Mouse (Mus musculus) adrenal gland, postnatal 25 days (tissue): Measurements from ENCODE around the gene Dclre1a. TPM values are rescaled to one million over a fixed set of nuclear protein-coding genes. Genes with fewer than 3 reads are reported as not detected.
"Not testable (repeated sequence)": the region's sequence is repeated elsewhere in the genome, so short reads cannot be mapped to it uniquely, and the experiment has no call there.

Experiments used
- DNase-seq: peaks from one replicate; pipeline ENCODE4 v3.0.0; 2021; ENCODE audit warnings: mixed read lengths
- total RNA-seq: library from RNA; stranded (reverse); gene quantifications from 2 replicates; pipeline ENCODE4 v1.2.3, GENCODE M21; 2021

The Dclre1a gene
- total RNA-seq, 1 experiment from 2014 or later = 16.2 TPM

DNA sequence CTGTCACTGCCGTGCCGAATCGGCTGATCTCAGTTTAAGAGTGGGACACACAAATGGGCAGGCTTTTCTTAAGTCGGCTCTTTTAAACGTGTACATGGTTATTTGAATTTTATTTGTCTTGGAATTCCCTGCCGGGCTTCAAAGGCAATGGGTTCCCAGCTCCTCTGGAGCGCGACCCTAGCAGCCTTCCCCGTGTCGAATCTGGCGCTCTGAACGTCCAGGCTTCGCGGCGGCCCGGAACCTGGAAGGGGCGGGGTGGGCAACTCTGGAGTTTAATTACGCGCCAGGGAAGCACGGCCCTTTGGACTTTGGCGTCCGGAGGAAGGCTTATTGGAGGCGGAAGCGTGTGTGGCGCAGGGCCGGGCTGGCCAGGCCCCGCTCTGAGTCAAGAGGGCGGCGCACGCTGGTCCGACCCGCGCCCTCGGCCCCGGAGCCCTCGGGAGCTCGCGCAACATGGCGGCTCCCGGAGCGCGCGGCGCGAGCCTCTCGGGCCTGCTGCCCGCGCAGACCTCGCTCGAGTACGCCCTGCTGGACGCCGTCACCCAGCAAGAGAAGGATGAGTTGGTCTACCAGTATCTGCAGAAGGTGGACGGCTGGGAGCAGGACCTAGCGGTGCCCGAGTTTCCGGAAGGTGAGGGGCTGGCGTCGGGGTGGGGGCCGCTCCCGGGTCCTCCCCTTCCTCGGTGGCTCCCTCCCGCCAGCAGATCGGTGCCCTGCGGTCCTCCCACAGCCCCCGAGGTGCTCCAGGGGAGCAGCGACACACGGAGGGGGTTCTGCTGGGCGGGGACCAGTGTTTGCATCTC, 409 bp upstream of the Dclre1a start, which contains the start of gene Nhlrc2:
Nhlrc2 (plus strand) TSS at position 32 of the 803 bp plus-strand sequence.
- peak; percentile 87 for DNase-seq

DNA sequence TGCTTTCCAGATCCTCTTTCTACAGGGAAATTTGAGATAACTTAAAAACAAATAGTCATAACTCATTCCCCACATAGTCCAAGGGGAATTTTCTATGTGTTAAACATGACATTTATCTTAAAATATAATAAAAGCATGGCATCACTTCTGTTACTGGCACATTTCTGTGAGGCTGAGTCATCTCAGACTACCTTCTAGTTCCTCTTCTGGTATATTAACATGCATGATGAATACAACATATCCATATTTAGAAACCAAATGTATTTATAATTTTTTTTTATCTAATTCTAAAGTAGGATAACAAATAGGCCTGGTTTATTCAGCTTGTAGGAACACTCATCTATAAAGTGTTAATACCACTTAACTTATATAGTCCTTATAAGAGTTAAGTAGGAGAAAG, 2.0 kb downstream of the Dclre1a start:
- DNase-seq = no peak

DNA sequence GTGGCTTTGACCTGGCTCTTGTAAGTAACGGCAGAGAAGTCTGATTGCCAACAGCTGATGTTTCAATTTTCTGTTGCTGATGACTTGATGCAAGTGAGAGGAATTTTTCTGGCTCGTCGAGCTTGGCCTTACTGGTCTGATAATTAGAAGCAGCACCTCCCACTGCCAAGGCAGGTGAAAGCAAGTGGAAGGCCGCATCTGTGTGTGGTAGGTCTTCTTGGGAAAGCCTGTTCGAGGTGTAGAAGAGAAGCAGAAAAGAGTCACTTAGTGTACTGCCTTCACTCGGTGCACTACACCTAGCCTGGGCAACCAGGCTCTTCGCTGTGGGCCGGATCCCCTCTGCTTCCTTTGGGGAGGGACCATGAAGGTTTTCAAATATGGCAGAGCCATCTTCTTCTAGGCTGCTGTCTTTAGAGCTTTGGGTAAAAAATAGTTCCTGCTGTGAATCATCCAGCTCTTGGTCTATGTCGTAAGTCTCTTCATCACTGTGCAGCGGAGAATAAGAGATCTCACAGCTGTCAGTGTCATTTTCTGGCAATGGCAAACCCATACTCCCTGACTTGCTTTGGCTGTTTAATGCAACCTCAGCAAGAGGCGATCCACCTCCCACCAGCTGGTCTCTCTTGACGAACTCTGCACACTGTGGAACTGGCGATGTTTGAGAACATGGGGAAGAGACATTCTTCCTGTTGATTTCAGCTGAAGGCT, 3.2 kb downstream of the Dclre1a start:
- no peak for DNase-seq

DNA sequence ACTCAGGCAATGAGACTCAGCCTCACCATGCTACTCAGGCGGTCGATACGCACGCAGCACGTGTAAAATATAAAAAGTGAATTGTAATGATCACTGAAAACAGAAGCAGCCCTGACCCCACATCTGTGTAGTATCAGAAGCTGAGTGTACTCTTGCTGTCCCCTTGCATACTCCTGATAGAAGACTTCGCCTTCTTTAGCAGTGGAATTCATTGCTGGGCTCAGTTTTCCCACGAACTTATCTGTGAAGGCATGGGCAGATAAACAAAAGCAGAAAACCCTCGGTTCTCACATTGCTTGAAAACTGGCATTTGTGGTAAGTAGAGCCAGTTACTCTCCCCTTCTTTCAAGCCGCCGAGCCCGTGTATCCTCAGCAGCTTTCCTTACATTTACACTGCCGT, 4.7 kb downstream of the Dclre1a start:
- DNase-seq = no peak

- no peak for DNase-seq
These were observed 12.3 kb downstream of the Dclre1a start for GRCm38 (mm10) chr19:56535765-56536164.

DNA sequence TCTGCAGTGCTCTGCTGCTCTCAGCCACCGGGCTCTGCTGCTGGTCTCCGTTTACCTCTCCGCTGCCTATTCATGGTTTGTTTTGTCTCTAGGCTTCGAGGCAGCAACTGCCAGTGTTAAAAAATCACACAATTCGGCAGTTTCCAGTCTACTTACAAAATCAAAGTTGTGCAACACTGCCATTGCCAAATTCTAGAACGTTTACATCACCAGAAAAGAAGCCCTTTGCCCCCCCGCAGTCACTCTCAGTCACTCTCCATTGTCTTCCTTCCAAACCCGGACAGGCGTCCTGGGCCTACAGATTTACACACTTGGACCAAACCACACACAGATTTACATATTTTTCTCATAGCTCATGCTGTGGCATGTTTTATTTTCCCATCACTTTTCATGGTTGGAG, 13.0 kb downstream of the Dclre1a start:
- DNase-seq = no peak

- no peak for DNase-seq
These were observed 13.7 kb downstream of the Dclre1a start for GRCm38 (mm10) chr19:56534337-56534736.

GRCm38 (mm10) chr19:56533291-56534071, 14.5 kb downstream of the Dclre1a start:
- DNase-seq = no peak

DNA sequence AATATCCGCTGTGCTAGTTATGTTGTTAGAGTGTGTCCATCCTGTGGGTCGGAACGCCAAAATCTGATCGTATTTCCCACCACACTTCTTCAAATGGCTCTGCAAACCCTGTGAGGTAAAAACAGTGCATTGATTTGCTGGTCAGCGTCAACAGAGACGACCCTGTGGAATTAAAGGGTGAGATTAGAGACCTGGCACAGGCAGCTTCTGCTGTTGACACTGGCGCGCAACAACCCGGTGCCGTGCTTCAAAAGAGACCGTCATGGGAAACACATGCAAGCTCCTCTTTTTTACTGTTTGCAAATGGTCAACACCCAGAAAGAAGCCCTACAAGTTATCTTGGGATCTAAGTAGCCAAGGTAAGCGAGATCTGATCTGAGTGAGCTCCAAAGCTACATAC, 16.8 kb downstream of the Dclre1a start:
- DNase-seq = no peak

GRCm38 (mm10) chr19:56530529-56530928, 17.5 kb downstream of the Dclre1a start:
- DNase-seq = not testable (repeated sequence)

DNA sequence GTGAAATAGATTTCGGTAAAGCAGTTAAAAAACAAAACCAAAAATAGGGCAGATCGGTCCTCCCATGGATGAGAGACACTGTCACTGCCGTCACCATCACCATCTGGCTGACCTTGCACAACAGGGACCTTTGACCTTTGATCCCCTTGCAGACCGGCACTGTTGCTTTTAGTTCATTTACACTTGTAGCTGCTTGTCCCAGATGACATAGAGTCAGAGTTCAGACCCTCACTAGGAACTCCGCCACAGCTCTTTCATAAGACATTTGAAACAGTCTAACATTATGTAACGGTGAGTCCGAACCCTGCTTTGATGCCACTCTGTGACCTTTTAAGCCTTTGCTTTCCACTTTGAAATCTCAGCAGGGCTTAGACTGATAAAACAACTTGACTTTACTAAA, 28.6 kb downstream of the Dclre1a start:
- DNase-seq = not testable (repeated sequence)

DNA sequence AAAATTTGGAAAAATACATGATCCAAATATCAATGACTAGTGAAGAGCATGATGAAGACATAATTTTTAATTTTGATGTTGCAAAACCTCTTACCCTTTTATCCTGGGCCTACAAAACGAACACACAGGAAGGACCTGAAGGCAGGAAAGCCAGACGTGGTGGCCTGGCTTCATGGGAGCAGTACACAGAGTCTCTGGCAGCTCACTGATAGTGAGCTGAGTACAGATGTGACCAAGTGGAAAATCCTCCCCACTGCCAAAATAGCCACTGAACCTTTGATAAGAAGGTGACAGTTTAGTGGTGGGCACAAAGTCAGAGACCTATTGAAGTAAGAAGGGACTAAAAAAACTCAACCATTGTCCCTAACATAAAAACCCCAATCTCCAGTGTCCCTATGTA, 34.5 kb downstream of the Dclre1a start:
- DNase-seq = not testable (repeated sequence)

DNA sequence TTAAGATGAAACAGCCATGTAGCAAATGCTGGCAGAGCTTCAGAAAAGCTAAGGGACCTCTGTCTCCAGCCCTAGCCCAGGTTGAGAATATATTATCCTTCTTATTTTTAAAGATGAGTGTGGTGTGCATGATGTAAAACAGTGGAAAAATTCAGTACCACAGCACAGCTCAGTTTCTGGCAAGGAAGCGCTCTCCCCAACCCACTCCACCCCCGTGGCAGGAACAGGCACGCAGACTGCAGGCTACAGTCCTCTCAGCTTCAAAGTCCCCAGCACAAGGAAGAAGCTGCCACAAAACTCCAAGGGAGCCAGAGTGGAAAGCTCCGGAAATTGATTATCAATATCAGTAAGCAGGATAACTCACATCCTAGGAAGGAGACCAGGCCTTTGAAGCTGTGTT, 36.8 kb downstream of the Dclre1a start:
- DNase-seq = not testable (repeated sequence)

DNA sequence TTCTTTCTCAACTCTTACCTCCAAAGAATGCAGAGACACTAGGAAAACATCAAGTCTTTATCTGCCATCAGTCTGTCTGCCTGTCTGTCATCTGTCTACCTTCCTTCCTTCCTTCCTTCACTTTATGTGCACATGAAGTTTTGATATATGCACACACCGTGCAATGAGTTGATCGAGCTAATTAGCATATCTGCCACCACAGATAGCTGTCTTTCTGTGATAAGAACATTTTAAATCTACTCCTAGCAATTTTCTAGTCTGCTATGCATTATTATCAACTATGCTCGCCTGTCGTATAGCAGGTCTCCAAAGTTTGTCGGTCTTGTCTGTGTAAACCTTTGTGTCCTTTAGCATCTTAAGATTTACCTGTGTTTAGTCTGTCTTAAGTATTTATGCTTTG, 44.5 kb downstream of the Dclre1a start:
- DNase-seq = not testable (repeated sequence)

GRCm38 (mm10) chr19:56503069-56503468, 45.0 kb downstream of the Dclre1a start:
- not testable (repeated sequence) for DNase-seq

DNA sequence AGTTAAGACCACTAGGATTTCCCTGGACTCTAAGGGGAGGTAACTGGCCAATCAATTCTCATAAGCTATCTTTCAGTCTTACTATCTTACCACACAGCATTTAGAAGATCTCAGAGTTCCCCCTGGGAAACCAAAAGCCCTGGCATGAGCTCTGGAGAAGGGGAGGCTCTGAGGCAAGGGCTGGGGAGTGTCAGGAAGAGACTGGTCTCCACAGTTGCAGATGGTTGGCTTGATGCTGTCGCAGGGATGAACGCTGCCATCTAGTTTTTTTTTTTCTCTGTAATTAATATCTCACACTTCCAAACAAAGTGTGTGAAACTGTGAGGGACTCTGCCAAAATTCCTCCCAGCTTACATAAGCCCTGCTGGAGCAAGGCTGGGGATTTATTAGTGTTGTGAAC, 53.9 kb downstream of the Dclre1a start:
- DNase-seq = not testable (repeated sequence)

DNA sequence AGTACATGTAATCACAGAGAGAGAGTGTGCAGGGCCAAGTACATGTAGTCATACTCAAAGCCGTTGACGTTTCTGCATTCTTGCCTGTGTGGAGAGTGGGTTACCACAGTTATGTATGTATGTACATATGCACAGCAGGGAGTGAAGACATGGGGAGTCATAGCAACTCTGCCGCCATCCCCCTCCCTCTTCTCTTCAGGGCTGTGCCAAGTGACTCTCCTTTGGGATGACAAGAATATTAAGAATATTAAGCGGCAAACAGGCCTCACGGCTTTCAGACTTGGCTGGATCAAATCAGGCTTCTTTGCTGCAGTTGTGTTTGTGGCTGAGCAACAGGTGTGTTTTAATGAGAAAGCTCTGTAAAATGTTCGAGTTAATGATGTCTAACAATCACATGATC, 58.4 kb downstream of the Dclre1a start:
- DNase-seq = no peak

DNA sequence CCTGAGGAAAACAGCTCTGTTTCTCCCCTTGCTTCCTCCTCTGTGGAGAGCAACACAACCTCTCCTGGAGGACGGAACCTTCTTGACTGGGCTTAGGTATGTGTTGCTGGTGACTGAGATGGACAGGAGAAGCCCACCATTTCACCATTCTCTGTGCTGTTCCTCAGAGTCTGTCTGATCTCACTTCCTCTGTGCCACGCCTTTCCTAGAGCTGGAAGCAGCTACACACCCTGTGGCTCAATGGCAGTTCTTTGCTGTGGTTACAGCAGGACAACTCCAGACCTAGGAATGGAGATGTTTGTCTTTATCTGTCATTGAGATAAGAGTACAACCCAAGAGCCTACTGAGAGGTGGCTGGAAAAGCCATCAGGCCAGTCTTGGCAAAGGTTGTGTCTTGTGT, 60.7 kb downstream of the Dclre1a start:
- DNase-seq = no peak

DNA sequence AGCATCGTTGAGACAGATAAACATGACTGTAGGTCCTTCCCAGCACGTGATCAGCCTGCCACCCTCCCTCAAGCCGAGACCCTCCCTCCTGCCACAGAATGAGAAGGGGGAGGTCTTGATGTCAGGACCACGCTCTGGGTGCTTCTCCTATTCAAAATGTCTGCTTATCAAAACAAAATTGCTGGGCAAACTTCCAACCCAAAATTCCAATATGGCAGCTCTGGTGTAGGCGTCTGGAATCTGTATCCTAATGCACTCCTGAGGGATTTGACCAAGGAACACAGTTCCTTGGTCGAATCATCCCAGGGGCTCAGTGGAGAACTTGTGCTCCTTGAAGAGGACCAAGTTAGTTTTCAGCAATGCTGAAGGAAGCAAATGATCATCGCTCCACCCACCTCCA, 61.1 kb downstream of the Dclre1a start:
- no peak for DNase-seq

- no peak for DNase-seq
These were observed 62.4 kb downstream of the Dclre1a start for GRCm38 (mm10) chr19:56485376-56486271.

DNA sequence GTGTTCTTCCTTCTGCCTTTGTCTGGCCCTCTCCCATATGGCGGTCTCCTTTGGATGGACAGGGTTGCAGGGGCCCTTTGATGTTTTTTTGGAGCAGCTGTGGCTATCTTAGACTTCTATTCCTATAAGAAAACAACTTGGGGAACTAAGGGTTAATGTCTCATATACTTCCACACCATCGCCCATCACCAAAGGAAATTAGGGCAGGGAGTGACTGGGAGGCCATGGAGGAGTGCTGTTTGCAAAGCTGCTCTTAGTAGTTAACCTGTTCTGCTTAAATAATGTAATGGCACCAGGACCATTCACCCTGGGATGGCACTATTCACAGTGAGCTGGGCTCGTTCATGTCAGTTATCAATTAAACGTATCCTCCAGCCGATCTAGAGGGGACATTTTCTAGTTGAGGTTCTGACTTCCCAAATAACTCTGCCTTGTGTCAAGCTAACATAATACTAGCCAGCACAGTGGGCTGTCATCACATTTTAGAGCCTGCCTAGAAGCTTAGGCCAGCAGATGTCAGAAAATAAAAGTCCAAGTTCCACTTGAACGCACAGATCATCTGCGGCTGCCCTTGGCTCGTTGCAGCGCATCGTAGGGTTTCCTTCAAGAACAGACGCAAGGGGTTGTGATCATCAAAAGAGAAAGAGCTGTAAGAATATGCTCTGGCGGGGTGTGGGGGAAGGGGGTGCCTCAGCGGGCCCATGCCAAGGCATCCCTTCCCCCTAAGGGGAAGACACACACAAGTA, 63.2 kb downstream of the Dclre1a start:
- DNase-seq = no peak
